Mouse (Mus musculus) right cerebral cortex, adult 2 months (tissue): ENCODE data around the gene Ifi205.
"Not testable (repeated sequence)": the region's sequence is repeated elsewhere in the genome, so short reads cannot be mapped to it uniquely, and the experiment has no call there.

Source experiments
- DNase-seq, 2 experiments: peaks; one replicate each; pipeline ENCODE4 v3.0.0; 2021 to 2022; ENCODE audit warnings: low spot score in 2 of 2

The Ifi205 gene

GRCm38 (mm10) chr1:174031698-174032097 lies at the start of gene Ifi205:
Ifi205 (minus strand) TSS chr1:174031810.
- no peak for DNase-seq

DNA sequence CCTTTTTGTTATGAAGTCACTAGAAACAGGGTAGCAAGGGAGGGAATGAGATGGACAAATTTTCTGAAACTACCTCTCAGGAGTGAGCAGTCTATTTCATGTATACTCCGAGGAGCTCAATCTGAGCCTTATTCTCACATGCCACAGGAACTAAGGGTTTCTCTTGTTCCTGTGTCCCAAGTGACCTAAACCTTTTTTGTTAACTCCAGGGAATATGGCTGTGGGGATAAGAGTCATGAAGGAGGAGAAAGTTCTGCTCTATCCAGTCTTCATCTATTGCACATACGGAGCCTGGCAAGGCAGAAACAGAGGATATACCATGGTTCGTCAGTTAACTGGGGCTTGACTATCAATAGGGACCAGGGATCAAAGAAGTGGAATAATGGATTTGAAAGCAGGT lies 34.7 kb upstream of the Ifi205 start, which contains the start of gene Olfr430:
TSS of gene Olfr430 (plus strand) at position 301 of the 400 bp plus-strand sequence.
- DNase-seq = no peak

GRCm38 (mm10) chr1:174055248-174055647 lies 23.6 kb upstream of the Ifi205 start:
- DNase-seq = no peak

DNA sequence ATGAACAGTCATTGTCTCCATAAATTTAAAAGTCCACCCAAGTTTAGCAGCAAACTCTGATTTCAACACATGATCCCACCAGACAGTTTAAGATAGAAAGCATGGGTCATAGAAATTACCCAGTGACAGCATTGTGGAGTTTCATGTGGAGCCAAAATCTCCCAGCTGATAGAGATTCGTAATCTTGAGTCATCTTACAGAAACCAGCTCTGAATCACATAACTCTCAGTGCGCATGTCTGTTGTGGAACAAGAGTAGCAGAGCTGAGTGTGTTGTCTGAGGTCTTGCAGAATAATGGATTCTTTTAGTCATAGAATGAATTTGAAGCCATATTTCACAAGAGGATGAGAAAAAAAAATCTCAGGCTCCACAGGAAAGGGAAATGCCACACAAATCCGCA lies 21.4 kb upstream of the Ifi205 start:
- peak in 1 of 2 experiments; percentile 2 for DNase-seq

GRCm38 (mm10) chr1:174051931-174052536 lies 20.4 kb upstream of the Ifi205 start:
- DNase-seq = no peak

DNA sequence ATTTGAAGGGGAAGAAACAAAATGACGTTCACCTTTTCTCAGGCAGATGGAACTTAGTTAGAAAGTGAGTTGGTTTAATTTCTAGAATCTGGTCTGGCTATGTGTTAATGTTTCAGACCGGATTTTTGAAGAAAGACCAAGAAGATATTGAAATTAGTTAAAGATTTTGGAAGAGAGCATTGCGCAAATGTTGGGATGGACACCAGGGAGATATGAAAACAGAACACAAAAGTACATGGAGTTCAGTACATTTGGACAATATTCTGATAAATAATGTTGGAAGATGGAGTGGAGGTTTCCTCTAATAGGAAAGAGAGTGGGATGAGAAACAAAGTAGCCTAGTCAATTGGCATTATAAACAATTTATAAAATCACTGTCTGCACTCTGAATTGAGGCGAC lies 19.9 kb upstream of the Ifi205 start:
- DNase-seq = no peak

DNA sequence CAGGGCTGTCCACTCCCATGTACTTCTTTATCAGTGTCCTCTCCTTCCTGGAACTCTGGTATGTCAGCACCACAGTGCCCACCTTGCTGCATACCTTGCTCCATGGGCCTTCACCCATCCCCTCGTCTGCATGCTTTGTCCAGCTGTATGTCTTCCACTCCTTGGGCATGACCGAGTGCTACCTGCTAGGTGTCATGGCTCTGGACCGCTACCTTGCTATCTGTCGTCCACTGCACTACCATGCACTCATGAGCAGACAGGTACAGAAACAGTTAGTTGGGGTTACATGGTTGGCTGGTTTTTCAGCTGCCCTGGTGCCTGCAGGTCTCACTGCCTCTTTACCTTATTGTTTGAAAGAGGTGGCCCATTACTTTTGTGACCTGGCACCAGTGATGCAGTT lies 18.9 kb upstream of the Ifi205 start:
- no peak for DNase-seq

DNA sequence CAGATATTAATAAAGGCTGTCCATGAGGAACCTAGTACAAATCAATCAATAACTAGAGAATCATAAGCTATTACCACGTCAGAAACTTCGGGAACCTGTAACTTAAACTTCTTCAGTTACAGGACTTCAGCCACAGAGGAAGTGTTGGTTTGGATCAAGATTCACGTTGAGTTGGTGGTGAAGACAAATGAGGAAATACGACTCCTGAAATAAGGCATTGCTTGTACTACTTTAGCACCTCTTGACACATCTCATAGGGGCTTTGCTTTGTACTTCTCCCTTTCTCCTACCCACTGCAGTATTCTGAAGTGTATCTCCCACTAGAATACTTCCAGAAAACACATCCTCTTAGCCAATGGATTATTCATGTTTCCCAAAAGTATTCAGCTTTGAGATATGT lies 17.7 kb upstream of the Ifi205 start:
- DNase-seq = not testable (repeated sequence)

- no peak for DNase-seq
These were observed 17.3 kb upstream of the Ifi205 start, which contains the start of gene Olfr432 for GRCm38 (mm10) chr1:174048893-174049292. Olfr432 (plus strand) TSS chr1:174049205.

GRCm38 (mm10) chr1:174048227-174048626 lies 16.6 kb upstream of the Ifi205 start:
- not testable (repeated sequence) for DNase-seq

DNA sequence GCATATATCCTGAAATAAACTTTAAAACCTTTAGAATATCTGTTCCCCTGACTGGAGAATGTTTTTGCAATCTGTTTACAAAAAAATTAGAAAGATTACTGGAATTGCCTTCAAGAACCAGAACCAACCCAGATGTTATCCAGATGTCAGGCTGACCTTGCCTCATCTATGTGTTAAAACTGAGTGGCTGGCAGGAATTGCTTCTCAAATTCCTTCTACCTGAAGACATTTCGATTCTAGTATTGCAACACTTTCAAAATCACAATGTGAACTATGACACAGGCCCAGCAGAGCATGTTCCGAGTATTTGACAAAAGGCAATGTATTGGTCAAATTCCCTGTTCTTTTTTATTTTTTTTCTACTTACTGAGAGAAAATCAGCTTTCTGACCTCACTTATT lies 12.8 kb upstream of the Ifi205 start:
- DNase-seq = no peak

GRCm38 (mm10) chr1:174042091-174042884 lies 10.7 kb upstream of the Ifi205 start:
- DNase-seq = not testable (repeated sequence)

- peak; percentile 9 to 17 for DNase-seq
These were observed 9.0 kb upstream of the Ifi205 start, which contains the start of gene Olfr433 for GRCm38 (mm10) chr1:174040523-174041177. Olfr433 (plus strand) TSS chr1:174040705.

DNA sequence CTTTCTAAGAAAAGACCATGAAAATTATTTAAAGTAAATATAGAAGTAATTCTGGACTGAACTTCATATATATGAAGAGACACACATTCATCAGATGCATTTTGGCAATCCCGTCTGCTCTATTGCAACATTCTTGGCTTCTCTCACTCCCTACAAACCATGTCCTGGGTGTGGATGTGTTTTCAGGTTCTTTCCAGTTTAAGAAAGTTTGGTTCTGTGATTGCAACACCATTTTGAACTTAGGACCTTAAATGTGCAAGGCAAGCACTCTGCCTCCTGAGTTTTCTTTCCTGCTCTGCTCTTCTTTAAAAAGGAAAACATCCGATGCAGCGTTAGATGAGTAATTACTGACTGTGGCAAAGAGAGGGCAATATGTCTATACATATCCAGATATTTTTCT lies 6.9 kb upstream of the Ifi205 start:
- no peak for DNase-seq

GRCm38 (mm10) chr1:174035841-174036240 lies 4.2 kb upstream of the Ifi205 start:
- DNase-seq = no peak

DNA sequence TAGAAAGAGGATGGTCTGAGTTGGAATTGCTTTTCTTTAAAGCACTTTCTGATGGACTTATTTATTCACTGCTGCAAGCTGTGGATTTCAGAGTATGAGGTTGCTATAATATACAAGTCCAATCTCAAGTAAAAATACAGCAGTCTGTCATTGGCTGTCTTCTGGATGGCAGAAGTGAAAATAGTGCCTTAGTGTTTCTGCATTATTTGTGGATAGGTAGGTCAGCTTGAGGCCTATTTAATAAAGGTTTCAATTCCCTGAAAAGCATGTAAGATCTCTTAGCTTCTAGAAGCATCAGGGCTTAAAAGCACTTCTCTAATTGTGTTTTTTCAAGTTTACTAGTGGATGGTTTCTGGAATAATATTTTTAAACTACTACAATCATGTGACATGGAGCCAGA lies 24.6 kb downstream of the Ifi205 start:
- DNase-seq = not testable (repeated sequence)

- not testable (repeated sequence) for DNase-seq
These were observed 27.1 kb downstream of the Ifi205 start for GRCm38 (mm10) chr1:174004352-174005109.

DNA sequence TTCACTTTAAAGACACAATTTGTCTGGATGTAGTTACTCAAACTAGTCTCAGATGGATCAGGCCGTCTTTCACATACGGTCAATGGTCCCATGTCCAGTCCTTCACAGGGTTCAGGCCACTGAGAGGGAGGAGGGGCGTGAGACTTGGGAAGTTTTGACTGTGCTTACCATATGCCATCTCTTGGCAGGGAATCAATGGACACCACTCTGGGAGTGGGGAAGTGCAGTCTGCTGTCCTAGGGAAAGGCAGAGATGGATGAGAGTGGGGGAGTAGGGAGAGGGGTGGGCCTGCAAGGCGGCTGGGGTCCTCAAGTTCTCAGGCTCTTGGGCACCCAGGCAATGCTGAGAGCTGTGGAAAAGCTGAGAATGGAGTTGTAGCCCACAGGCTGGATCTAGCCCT lies 36.6 kb downstream of the Ifi205 start:
- no peak for DNase-seq

DNA sequence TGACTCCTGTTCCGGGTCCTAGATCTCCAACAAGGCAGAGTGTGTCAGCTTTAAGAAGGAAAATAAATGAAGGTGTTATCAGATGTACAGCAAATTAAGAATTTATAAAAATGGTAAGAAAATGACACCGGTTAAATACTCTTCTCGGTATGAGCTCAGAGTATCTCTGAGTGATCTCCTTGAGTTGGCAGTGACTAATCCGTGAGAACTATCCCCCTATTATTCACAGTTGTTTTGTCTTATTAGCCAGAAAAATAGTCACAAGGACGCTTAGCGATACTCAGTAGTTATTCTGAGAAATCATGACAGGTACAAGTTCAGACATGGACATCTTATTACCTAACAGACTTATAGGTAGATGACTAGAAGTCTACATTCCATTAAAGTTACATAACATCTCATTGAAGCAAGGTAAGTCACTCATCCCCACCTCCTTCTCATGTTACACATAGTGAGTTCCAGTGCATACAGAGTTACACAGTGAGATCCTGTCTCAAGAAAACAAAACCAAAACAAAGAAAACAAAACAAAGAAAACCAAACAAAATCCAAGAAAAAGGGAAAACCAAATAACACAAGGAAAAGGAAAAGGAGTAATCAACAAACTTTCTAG lies 48.8 kb downstream of the Ifi205 start, which contains the start of gene Ifi202b:
TSS of gene Ifi202b (minus strand) at position 51 of the 612 bp plus-strand sequence.
- not testable (repeated sequence) for DNase-seq

DNA sequence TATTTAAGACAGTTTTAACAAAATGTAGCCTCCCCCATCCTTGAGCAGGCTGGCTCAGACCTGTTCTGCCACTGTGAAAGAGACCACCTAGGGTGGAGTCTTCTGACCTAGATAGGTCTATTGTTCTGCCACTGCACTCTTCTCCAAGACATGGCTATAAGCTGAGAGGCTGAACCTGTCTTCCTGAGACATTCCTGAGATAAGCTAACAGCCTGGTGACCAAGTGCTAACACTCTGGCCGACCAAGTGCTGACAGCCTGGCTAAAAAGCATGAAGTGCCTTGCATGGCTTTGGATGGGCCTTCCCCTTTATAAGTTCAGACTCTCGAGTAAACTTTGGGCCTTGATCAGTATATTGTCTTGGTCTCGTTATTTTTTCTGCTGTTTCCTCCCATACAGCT lies 50.6 kb downstream of the Ifi205 start:
- not testable (repeated sequence) for DNase-seq

DNA sequence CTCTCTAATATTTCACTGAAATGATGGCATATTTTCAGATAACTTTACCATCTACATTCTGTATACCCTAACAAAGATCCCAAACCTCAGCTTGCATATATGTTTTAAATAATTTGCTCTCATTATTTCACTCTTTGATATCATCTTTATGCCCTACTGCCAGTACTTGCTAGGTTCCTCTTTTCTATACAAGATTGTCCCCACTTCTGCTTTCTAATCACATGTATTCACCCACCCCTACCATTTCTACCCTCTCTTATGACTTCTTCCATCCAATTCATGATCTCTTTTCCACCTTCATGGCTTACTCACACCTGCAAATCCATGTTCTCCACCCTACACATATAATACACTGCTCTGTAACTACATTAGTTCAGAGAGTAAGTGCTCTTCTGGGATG lies 54.0 kb downstream of the Ifi205 start:
- DNase-seq = no peak
